Mouse (Mus musculus): Measurements from ENCODE around the gene Rsph10b.
"Not testable (repeated sequence)": the region's sequence is repeated elsewhere in the genome, so short reads cannot be mapped to it uniquely, and the experiment has no call there.

The Rsph10b gene

GRCm38 (mm10) chr5:143993260-143993659 lies 60.4 kb downstream of the Rsph10b start:
- DNase-seq (ENCODE audit: inconsistent ontology term), result no peak

GRCm38 (mm10) chr5:143993849-143994248 lies 61.0 kb downstream of the Rsph10b start:
- no peak for DNase-seq (ENCODE audit: inconsistent ontology term)

GRCm38 (mm10) chr5:143994632-143995365 lies 62.0 kb downstream of the Rsph10b start:
- no peak for DNase-seq (ENCODE audit: inconsistent ontology term)

GRCm38 (mm10) chr5:143999409-143999808 lies 66.6 kb downstream of the Rsph10b start:
- no peak for DNase-seq (ENCODE audit: inconsistent ontology term)

- no peak for DNase-seq (ENCODE audit: inconsistent ontology term)
Measured at GRCm38 (mm10) chr5:144002461-144003192, 69.8 kb downstream of the Rsph10b start.

GRCm38 (mm10) chr5:144013366-144014134 lies 80.7 kb downstream of the Rsph10b start:
- DNase-seq (ENCODE audit: inconsistent ontology term), result not testable (repeated sequence)

GRCm38 (mm10) chr5:144014551-144015311 lies 81.9 kb downstream of the Rsph10b start, which contains the start of gene Ccz1:
Gene Ccz1 (minus strand): TSS chr5:144014877.
- DNase-seq (ENCODE audit: inconsistent ontology term), result peak; percentile 91

GRCm38 (mm10) chr5:144015312-144015650 lies 82.4 kb downstream of the Rsph10b start:
- no peak for DNase-seq (ENCODE audit: inconsistent ontology term)

- DNase-seq (ENCODE audit: inconsistent ontology term), result no peak
Measured at GRCm38 (mm10) chr5:144015845-144016244, 83.0 kb downstream of the Rsph10b start.

- DNase-seq (ENCODE audit: inconsistent ontology term), result no peak
Measured at GRCm38 (mm10) chr5:144026620-144027263, 93.9 kb downstream of the Rsph10b start, which contains the start of gene Ocm. Gene Ocm (minus strand): TSS chr5:144026670.

- DNase-seq (ENCODE audit: inconsistent ontology term), result no peak
Measured at GRCm38 (mm10) chr5:144032491-144032890, 99.7 kb downstream of the Rsph10b start.

GRCm38 (mm10) chr5:144034567-144034966 lies 101.7 kb downstream of the Rsph10b start:
- DNase-seq (ENCODE audit: inconsistent ontology term), result no peak

Measured in Muller cell, postnatal 12 days (primary cell).